ENCODE assay signal across 8 mouse cellular contexts in genomic region chr6:89595777-89596146, GRCm38 (mm10). TPM values are rescaled to one million over a fixed set of nuclear protein-coding genes. Genes with fewer than 3 reads are reported as not detected.
A peak's percentile ranks its signal among the peaks of the same experiment; 100 is the strongest.
DNase-seq lines count a peak whose midpoint lies in the region; ATAC-seq and TF ChIP-seq lines count a peak whose summit lies in the region.

No protein-coding gene starts in this region.

- H3K9ac ChIP-seq in heart, adult 2 months (ENCODE audit: low read depth, low read length) = no peak overlapping the region
- no peak overlapping the region for H3K9ac ChIP-seq in liver, embryonic 14.5 days (replicated peaks)

- intact Hi-C loops in heart, adult 2 months (cut with DNase I) = loop anchor here (1.0 kb wide), 1 partner anchor 49 kb away; no protein-coding TSS in a partner anchor
- intact Hi-C loops in heart, postnatal 14 days (cut with DNase I) = no loop called here
- intact Hi-C loops in gastrocnemius, postnatal 36 days (cut with DNase I) = no loop called here

- WGBS in heart, adult 2 months = 27% methylated on average over 5 of the region's 5 CpGs
- 20% methylated on average over 5 of the region's 5 CpGs for WGBS in liver, embryonic 14.5 days (ENCODE audit: insufficient replicate concordance)

- no peak for TF ChIP-seq POLR2A in heart, adult 2 months (IDR thresholded peaks at IDR 0.05; ENCODE audit: insufficient read depth, low read depth, low read length)
- no peak for TF ChIP-seq POLR2A in testis, adult 2 months (IDR thresholded peaks at IDR 0.05; ENCODE audit: control insufficient read depth, low read depth, low read length)

- H3K27ac ChIP-seq in heart, adult 2 months = no peak overlapping the region
- no peak overlapping the region for H3K27ac ChIP-seq in testis, adult 2 months (ENCODE audit: control insufficient read depth, insufficient read depth, low read depth, low read length)
- no peak overlapping the region for H3K27ac ChIP-seq in liver, embryonic 14.5 days

- H3K4me1 ChIP-seq in heart, adult 2 months (ENCODE audit: control insufficient read depth, insufficient read depth, low read length) = no peaks in the 10 kb centered on the region; the same call in 1 of the 2 replicates
- H3K4me1 ChIP-seq in testis, adult 2 months (ENCODE audit: control insufficient read depth, insufficient read depth, low read length) = no peaks in the 10 kb centered on the region
- H3K4me1 ChIP-seq in liver, embryonic 14.5 days (replicated peaks; ENCODE audit: control insufficient read depth in 2 of 2, insufficient read depth in 2 of 2, low read length in 1 of 2) = peaks cover 4 to 5% of the 10 kb centered on the region in 2 experiments; a peak in 2 of 4 replicates

- peak overlapping the region; percentile 84; the same call in 1 of the 2 replicates for H3K4me3 ChIP-seq in heart, adult 2 months
- peak overlapping the region; percentile 96 for H3K4me3 ChIP-seq in testis, adult 2 months (ENCODE audit: control insufficient read depth, low read depth, low read length)
- H3K4me3 ChIP-seq in liver, embryonic 14.5 days (ENCODE audit: insufficient read depth in 1 of 2, low read depth in 2 of 2, low read length in 2 of 2) = peak overlapping the region in 1 of 2 experiments; percentile 72; a peak in 2 of 4 replicates

- TF ChIP-seq CTCF in heart, adult 2 months (IDR thresholded peaks at IDR 0.05) = no peak
- TF ChIP-seq CTCF in testis, adult 2 months (IDR thresholded peaks at IDR 0.05; ENCODE audit: control insufficient read depth, insufficient read depth, insufficient replicate concordance, low read depth, low read length) = no peak
- TF ChIP-seq CTCF in liver, embryonic 14.5 days (IDR thresholded peaks at IDR 0.05; ENCODE audit: low read depth) = no peak

- H3K27me3 ChIP-seq in heart, adult 2 months (ENCODE audit: control insufficient read depth, insufficient read depth, low read length) = no peaks in the 10 kb centered on the region
- H3K27me3 ChIP-seq in testis, adult 2 months (ENCODE audit: control insufficient read depth, insufficient read depth, low read length) = no peaks in the 10 kb centered on the region
- H3K27me3 ChIP-seq in liver, embryonic 14.5 days (ENCODE audit: control insufficient read depth, insufficient read depth, low read length) = no peaks in the 10 kb centered on the region

- peak overlapping the region; percentile 85 for H3K4me2 ChIP-seq in liver, embryonic 14.5 days (ENCODE audit: low read depth)

- TF ChIP-seq EP300 in heart, adult 2 months (IDR thresholded peaks at IDR 0.05; ENCODE audit: insufficient read depth, low read depth, low read length) = no peak
- TF ChIP-seq EP300 in liver, embryonic 14.5 days (IDR thresholded peaks at IDR 0.05; ENCODE audit: low read depth) = no peak

- no peaks in the 10 kb centered on the region for H3K36me3 ChIP-seq in heart, adult 2 months (ENCODE audit: control insufficient read depth, insufficient read depth, low read length)
- no peaks in the 10 kb centered on the region for H3K36me3 ChIP-seq in testis, adult 2 months (ENCODE audit: control insufficient read depth, insufficient read depth, low read length)
- no peaks in the 10 kb centered on the region for H3K36me3 ChIP-seq in liver, embryonic 14.5 days (replicated peaks; ENCODE audit: control insufficient read depth, insufficient read depth, low read depth)

- DNase-seq in heart, adult 2 months = no peak
- DNase-seq in heart, postnatal 14 days = no peak
- no peak for DNase-seq in testis, postnatal 10 days (ENCODE audit: low spot score)
- no peak for DNase-seq in liver, embryonic 14.5 days (ENCODE audit: low read depth in 3 of 3, low spot score in 3 of 3)
- no peak for DNase-seq in adrenal gland, postnatal 25 days
- no peak for DNase-seq in cerebellum, adult 9-11 months
- no peak for DNase-seq in gastrocnemius, postnatal 36 days

- H3K9me3 ChIP-seq in liver, embryonic 14.5 days (ENCODE audit: control insufficient read depth, low read length) = no peaks in the 10 kb centered on the region

- H3K79me2 ChIP-seq in heart, adult 2 months (replicated peaks; ENCODE audit: control insufficient read depth, insufficient read depth, low read length) = no peaks in the 10 kb centered on the region

- peak; percentile 17; the same call in 1 of the 2 replicates for ATAC-seq in liver, embryonic 14.5 days (ENCODE audit: insufficient read depth)

RNA-seq across cellular contexts. Expression of gene Chchd6, which starts 0.3 kb away (rescaled TPM):
- total RNA-seq in heart, adult 2 months (2021) = 10 to 100 TPM in 1 of 2 experiments, 1 to 10 TPM in 1; 9.3 to 11.4 TPM
- polyA plus RNA-seq in heart, adult 2 months (2012; rRNA removed) = 25.1 and 28.8 TPM in 2 replicates
- total RNA-seq in heart, postnatal 14 days (2021) = 10 to 100 TPM; 10.2 to 11.1 TPM
- polyA plus RNA-seq in testis, adult 2 months (2012; rRNA removed) = 677 and 783 TPM in 2 replicates
- 7.6 and 12.1 TPM in 2 replicates for polyA plus RNA-seq in liver, embryonic 14.5 days (2012; rRNA removed)
- polyA plus RNA-seq in liver, embryonic 14.5 days (2014; fragmentation: Nextera tagmentation; extraction: Ambion mirVana) = 16.3 and 19.1 TPM in 2 replicates
- 22.1 and 23.8 TPM in 2 replicates for total RNA-seq in adrenal gland, postnatal 25 days (2021)
- 1 to 10 TPM; 2.3 to 2.6 TPM for total RNA-seq in gastrocnemius, postnatal 36 days (2021)

RNA-seq across cellular contexts. Expression of gene Txnrd3, which starts 48.0 kb away (rescaled TPM):
- total RNA-seq in heart, adult 2 months (2021) = 10 to 100 TPM; 13.5 to 15.3 TPM
- polyA plus RNA-seq in heart, adult 2 months (2012; rRNA removed) = 10.5 and 10.7 TPM in 2 replicates
- 10 to 100 TPM; 20.1 to 20.3 TPM for total RNA-seq in heart, postnatal 14 days (2021)
- polyA plus RNA-seq in testis, adult 2 months (2012; rRNA removed) = 199 and 208 TPM in 2 replicates
- 1.7 TPM in 2 replicates for polyA plus RNA-seq in liver, embryonic 14.5 days (2012; rRNA removed)
- polyA plus RNA-seq in liver, embryonic 14.5 days (2014; fragmentation: Nextera tagmentation; extraction: Ambion mirVana) = 2.6 and 2.9 TPM in 2 replicates
- 10.3 and 12.8 TPM in 2 replicates for total RNA-seq in adrenal gland, postnatal 25 days (2021)
- total RNA-seq in gastrocnemius, postnatal 36 days (2021) = 1 to 10 TPM; 4.5 to 4.6 TPM
